16 mouse cellular contexts compared by ENCODE assay signal in the genomic region with DNA sequence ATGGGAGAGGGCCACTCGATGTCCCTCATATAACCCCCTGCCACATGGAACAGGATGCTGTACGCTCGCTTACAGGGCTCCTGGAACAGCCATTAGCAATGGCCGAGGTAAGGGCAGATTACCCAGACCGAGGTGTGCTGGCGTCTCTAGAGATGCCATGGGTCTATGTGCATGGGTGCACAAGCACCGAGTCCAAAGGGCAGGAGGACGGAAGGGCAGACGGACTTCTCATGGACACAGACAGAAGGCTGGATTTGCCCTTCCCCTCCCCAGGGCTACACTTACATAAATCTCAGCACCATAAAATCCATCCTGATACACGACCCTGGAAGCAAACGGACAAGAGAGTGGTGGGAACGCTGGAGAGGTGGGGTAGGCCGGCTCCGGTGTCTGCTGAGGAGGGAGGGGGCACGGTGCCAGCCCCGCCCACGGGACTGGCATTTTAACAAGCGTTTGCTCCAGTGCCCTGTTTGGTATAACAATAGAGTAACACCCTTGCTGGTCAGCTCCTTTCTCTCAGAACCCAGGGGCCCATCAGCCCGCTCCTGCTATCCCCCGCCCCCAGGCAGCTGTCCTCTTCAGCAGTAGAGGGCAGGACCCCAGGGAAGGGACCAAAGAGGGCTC. TPM values are rescaled to one million over a fixed set of nuclear protein-coding genes. Genes with fewer than 3 reads are reported as not detected.
DNase-seq lines count a peak whose midpoint lies in the region; ATAC-seq and TF ChIP-seq lines count a peak whose summit lies in the region.
"Had no signal": no experiment of that assay in that cellular context is flagged by ENCODE, and none has a peak within 500 bp of the region (broad histone marks: within the 10 kb centered on the region; RNA-seq: fewer than 3 reads in every experiment).

No protein-coding gene starts in this region.

- 18% methylated on average over 20 of the region's 20 CpGs for WGBS in kidney, postnatal 0 days
- WGBS in heart, embryonic 11.5 days (ENCODE audit: insufficient replicate concordance): 67% methylated on average over 20 of the region's 20 CpGs

- H3K36me3 ChIP-seq in kidney, postnatal 0 days (ENCODE audit: insufficient read depth, low read length): no peaks in the 10 kb centered on the region
- no peaks in the 10 kb centered on the region for H3K36me3 ChIP-seq in heart, embryonic 11.5 days (ENCODE audit: control insufficient read depth, insufficient read depth, low read length)

- H3K4me1 ChIP-seq in kidney, postnatal 0 days (replicated peaks; ENCODE audit: insufficient read depth, low read length): peaks cover 16% of the 10 kb centered on the region; the same call in 1 of the 2 replicates
- peaks cover 3% of the 10 kb centered on the region; the same call in 1 of the 2 replicates for H3K4me1 ChIP-seq in heart, embryonic 11.5 days (ENCODE audit: control insufficient read depth, insufficient read depth, low read length)

- H3K9ac ChIP-seq in kidney, postnatal 0 days (ENCODE audit: low read depth, low read length): no peak overlapping the region
- H3K9ac ChIP-seq in heart, embryonic 11.5 days (ENCODE audit: low read depth, low read length): no peak overlapping the region
- H3K9ac ChIP-seq: liver, postnatal 0 days; neural tube, embryonic 13.5 days had no signal

- no peak for DNase-seq in layer of hippocampus, adult 2 months (ENCODE audit: low spot score in 2 of 2)
- DNase-seq in layer of hippocampus, adult 9-10 months (ENCODE audit: low spot score): no peak
- DNase-seq in Muller cell, postnatal 12 days (ENCODE audit: inconsistent ontology term): peak; percentile 52
- peak; percentile 81 for DNase-seq in kidney, adult 11 months
- DNase-seq in kidney, postnatal 0 days (ENCODE audit: low spot score): peak; percentile 18
- DNase-seq in adrenal gland, postnatal 4 days (ENCODE audit: low spot score in 2 of 2): no peak
- DNase-seq: adrenal gland, postnatal 36 days; cerebellum, adult 9-10 months; gastrocnemius, postnatal 36 days; heart, postnatal 14 days; liver, postnatal 0 days; lung, postnatal 14 days; thymus, postnatal 4 days had no signal

- TF ChIP-seq CTCF in layer of hippocampus, adult 2 months (conservative IDR thresholded peaks at IDR 0.05): no peak
- no peak for TF ChIP-seq CTCF in kidney, postnatal 0 days (IDR thresholded peaks at IDR 0.05; ENCODE audit: low read depth)

- H3K4me2 ChIP-seq in kidney, postnatal 0 days (ENCODE audit: low read length): peak overlapping the region; percentile 25; the same call in 1 of the 2 replicates
- H3K4me2 ChIP-seq in heart, embryonic 11.5 days: no peak overlapping the region
- H3K4me2 ChIP-seq: neural tube, embryonic 13.5 days had no signal

- H3K4me3 ChIP-seq in layer of hippocampus, adult 2 months: no peak overlapping the region
- H3K4me3 ChIP-seq in kidney, postnatal 0 days (replicated peaks; ENCODE audit: low read depth, low read length): no peak overlapping the region
- no peak overlapping the region for H3K4me3 ChIP-seq in heart, embryonic 11.5 days (ENCODE audit: low read depth, low read length)
- H3K4me3 ChIP-seq: megakaryocyte, embryonic 14.5 days; neural tube, embryonic 13.5 days had no signal

- H3K9me3 ChIP-seq in kidney, postnatal 0 days (replicated peaks; ENCODE audit: low read length): no peaks in the 10 kb centered on the region
- H3K9me3 ChIP-seq in heart, embryonic 11.5 days (replicated peaks; ENCODE audit: control insufficient read depth, low read length): no peaks in the 10 kb centered on the region
- H3K9me3 ChIP-seq: neural tube, embryonic 13.5 days had no signal

- ATAC-seq in kidney, postnatal 0 days (replicated peaks; ENCODE audit: low FRiP score, low read depth): 0 out of 2 replicates have a peak, but pooled peaks have one; percentile 19
- no peak for ATAC-seq in heart, embryonic 11.5 days (replicated peaks; ENCODE audit: insufficient number of reproducible peaks, low FRiP score, low TSS enrichment)
- ATAC-seq: liver, postnatal 0 days had no signal

- H3K27me3 ChIP-seq in kidney, postnatal 0 days (ENCODE audit: insufficient read depth, low read length): no peaks in the 10 kb centered on the region
- peaks cover 6% of the 10 kb centered on the region for H3K27me3 ChIP-seq in heart, embryonic 11.5 days (ENCODE audit: control insufficient read depth, insufficient read depth, low read length)
- H3K27me3 ChIP-seq: neural tube, embryonic 13.5 days had no signal

- peak overlapping the region; percentile 85 for H3K27ac ChIP-seq in layer of hippocampus, adult 2 months
- no peak overlapping the region for H3K27ac ChIP-seq in kidney, postnatal 0 days
- no peak overlapping the region for H3K27ac ChIP-seq in heart, embryonic 11.5 days (ENCODE audit: low read depth, low read length)
- H3K27ac ChIP-seq: neural tube, embryonic 13.5 days had no signal

RNA-seq across cellular contexts. Expression of a gene that starts 19.5 kb away (rescaled TPM):
- total RNA-seq in layer of hippocampus, adult 2 months (2021): 10 to 100 TPM; 14.8 TPM
- 5.3 and 5.8 TPM in 2 replicates for polyA plus RNA-seq in kidney, postnatal 0 days (2015; fragmentation: Nextera tagmentation; extraction: Ambion mirVana)
- polyA plus RNA-seq in heart, embryonic 11.5 days (2014; fragmentation: Nextera tagmentation; extraction: Ambion mirVana): 3.9 and 4.3 TPM in 2 replicates
- 10 to 100 TPM; 19.6 to 22.3 TPM for total RNA-seq in adrenal gland, postnatal 4 days (2021)

Comparison
In these comparisons a context has a peak if more than half of its experiments do, and no peak if none do; other contexts are left out.
1. DNase-seq: peak in Muller cell, postnatal 12 days (single experiment), kidney, adult 11 months (single experiment) and kidney, postnatal 0 days (single experiment); none in layer of hippocampus, adult 2 months (0 of 2), layer of hippocampus, adult 9-10 months (single experiment) and adrenal gland, postnatal 4 days (0 of 2).